14 mouse cellular contexts compared by ENCODE assay signal in the genomic region with DNA sequence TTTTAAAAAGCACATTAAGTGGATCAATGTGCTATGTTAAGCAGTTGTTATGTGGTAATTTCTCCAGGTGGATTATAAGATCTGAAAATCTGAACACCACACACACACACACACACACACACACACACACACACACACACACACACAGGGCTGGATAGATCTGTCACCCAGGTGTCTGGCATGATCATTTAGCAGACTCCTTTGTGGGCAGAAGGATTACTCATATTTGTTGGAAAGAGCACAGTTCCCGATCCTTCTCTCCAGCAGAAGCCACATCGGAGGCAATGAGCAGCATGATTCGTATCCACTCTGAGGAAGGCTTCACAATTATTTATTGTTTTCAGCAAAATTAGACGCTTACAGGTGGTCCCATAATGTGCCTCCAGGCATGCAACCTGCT.
"Had no signal": no experiment of that assay in that cellular context is flagged by ENCODE, and none has a peak within 500 bp of the region (broad histone marks: within the 10 kb centered on the region; RNA-seq: fewer than 3 reads in every experiment).

No protein-coding gene starts in this region.

- H3K27ac ChIP-seq: midbrain, embryonic 13.5 days; midbrain, embryonic 15.5 days; neural tube, embryonic 12.5 days; stomach, embryonic 15.5 days; stomach, postnatal 0 days had no signal

- ATAC-seq: midbrain, embryonic 13.5 days; midbrain, embryonic 15.5 days had no signal

- DNase-seq: lung, adult 18-20 months; lung, embryonic 14.5 days; lung, postnatal 10 days; lung, postnatal 4 days; right cerebral cortex, postnatal 14 days; thymus, adult 2 months; thymus, postnatal 25 days; thymus, postnatal 4 days had no signal

- H3K4me3 ChIP-seq: megakaryocyte, embryonic 14.5 days; midbrain, embryonic 13.5 days; midbrain, embryonic 15.5 days; neural tube, embryonic 12.5 days; stomach, embryonic 15.5 days had no signal
